Mouse (Mus musculus) hindbrain, postnatal 0 days (tissue): Measurements from ENCODE around the gene Wbp4. TPM values are rescaled to one million over a fixed set of nuclear protein-coding genes. Genes with fewer than 3 reads are reported as not detected.
"Not testable (repeated sequence)": the region's sequence is repeated elsewhere in the genome, so short reads cannot be mapped to it uniquely, and the experiment has no call there.

Experiments
- ATAC-seq: fragments of 200-750 bp; cut with Nextera tagmentation; 2 replicates; pipeline ENCODE4 v1.8.0; 2017; ENCODE audit warnings: mild to moderate bottlenecking, moderate TSS enrichment, moderate library complexity
- DNase-seq: peaks from one replicate; pipeline ENCODE4 v3.0.0-alpha.2; 2015; ENCODE audit warnings: low spot score
- H3K27ac ChIP-seq: fragments of 300-500 bp; sonication (generic); 2 replicates; pipeline ENCODE4 v1.5.1; 2014; ENCODE audit warnings: mild to moderate bottlenecking
- H3K27me3 ChIP-seq: fragments of 300-500 bp; sonication (generic); 2 replicates; pipeline ENCODE4 v1.6.1; 2014; ENCODE audit warnings: low read length, mixed read lengths; ENCODE audit not compliant: insufficient read depth
- H3K36me3 ChIP-seq: fragments of 300-500 bp; sonication (generic); 2 replicates; pipeline ENCODE4 v1.6.1; 2014; ENCODE audit warnings: low read length, mixed read lengths; ENCODE audit not compliant: insufficient read depth
- H3K4me1 ChIP-seq: fragments of 300-500 bp; sonication (generic); 2 replicates; pipeline ENCODE4 v1.6.1; 2014; ENCODE audit warnings: antibody characterized with exemption, low read length, mixed read lengths; ENCODE audit not compliant: insufficient read depth
- H3K4me2 ChIP-seq: fragments of 300-500 bp; sonication (generic); 2 replicates; pipeline ENCODE4 v1.6.1; 2014; ENCODE audit warnings: low read depth, mild to moderate bottlenecking, low read length, moderate library complexity, mixed read lengths
- H3K4me3 ChIP-seq: fragments of 300-500 bp; sonication (generic); 2 replicates; pipeline ENCODE4 v1.5.1; 2014; ENCODE audit warnings: low read length
- H3K9ac ChIP-seq: fragments of 300-500 bp; sonication (generic); replicated peaks from 2 replicates; pipeline ENCODE4 v1.6.1; 2014; ENCODE audit warnings: mild to moderate bottlenecking, low read length, moderate library complexity, mixed read lengths
- H3K9me3 ChIP-seq: fragments of 300-500 bp; sonication (generic); 2 replicates; pipeline ENCODE4 v1.6.1; 2016; ENCODE audit warnings: low read length, mixed read lengths
- CTCF ChIP-seq: IDR thresholded peaks from 2 replicates; pipeline ENCODE4 v1.5.1; 2016; ENCODE audit warnings: antibody characterized with exemption, control low read depth, low read depth
- WGBS: fragments of 180-500 bp; shearing (Covaris S2); extraction: QIAGEN DNeasy Blood & Tissue Kit; methylation state at CpG from one replicate; pipeline ENCODE4 v1.1.7; 2014; 5-methylcytosine and 5-hydroxymethylcytosine counted together
- polyA plus RNA-seq: library from polyadenylated mRNA; unstranded; fragments of >200 nt; fragmentation: Nextera tagmentation; extraction: Ambion mirVana; gene quantifications from 2 replicates; pipeline ENCODE4 v1.2.1, GENCODE M21; 2015
- total RNA-seq: library from RNA; depleted of rRNA; stranded (reverse); fragments of >200 nt; gene quantifications from 2 replicates; pipeline ENCODE4 v1.2.3, GENCODE M21; 2014

Gene Wbp4
- total and polyA plus RNA-seq, 2 experiments from 2014 or later: 20.6 to 49.9 TPM

GRCm38 (mm10) chr14:79460401-79460800 is 20.9 kb downstream of the Wbp4 start:
- Histone ChIP-seq H3K36me3 (peaks cover 26% of the 10 kb centered on the region), H3K4me3 (no peak overlapping the region), H3K4me2 (no peak overlapping the region), H3K27ac (no peak overlapping the region), H3K9ac (no peak overlapping the region), H3K9me3 (no peaks in the 10 kb centered on the region), H3K4me1 (no peaks in the 10 kb centered on the region), H3K27me3 (no peaks in the 10 kb centered on the region)
- no peak for TF ChIP-seq CTCF
- no peak for ATAC-seq
- WGBS: 93% methylated on average over 1 of the region's 1 CpGs
- DNase-seq: no peak

GRCm38 (mm10) chr14:79452591-79452934 is 28.8 kb downstream of the Wbp4 start:
- H3K27ac ChIP-seq, H3K9ac ChIP-seq, H3K4me3 ChIP-seq, H3K4me1 ChIP-seq, DNase-seq, H3K27me3 ChIP-seq, H3K4me2 ChIP-seq, ATAC-seq, H3K9me3 ChIP-seq, H3K36me3 ChIP-seq: not testable (repeated sequence)
- 95% methylated on average over 4 of the region's 10 CpGs for WGBS

GRCm38 (mm10) chr14:79451681-79452590 is 29.4 kb downstream of the Wbp4 start, which contains the start of gene Kbtbd6:
TSS of gene Kbtbd6 (plus strand) at chr14:79451835.
- H3K4me1 ChIP-seq, H3K27me3 ChIP-seq, H3K36me3 ChIP-seq, H3K27ac ChIP-seq, H3K9me3 ChIP-seq: not testable (repeated sequence)
- peak within 1 kb of the TSS; percentile 65 for H3K4me2 ChIP-seq
- DNase-seq (peak; percentile 96), ATAC-seq (peak; percentile 93)
- H3K4me3 ChIP-seq: peak within 1 kb of the TSS; percentile 53
- 0 out of 2 replicates have a peak within 1 kb of the TSS, but pooled peaks have one; percentile 21 for H3K9ac ChIP-seq
- WGBS: 19% methylated on average over 41 of the region's 89 CpGs

- ATAC-seq (peak; percentile 84), DNase-seq (peak; percentile 79)
- Histone ChIP-seq H3K4me1 (peaks cover 8% of the 10 kb centered on the region), H3K27ac (peak overlapping the region; percentile 84), H3K9me3 (no peaks in the 10 kb centered on the region), H3K36me3 (no peaks in the 10 kb centered on the region), H3K27me3 (no peaks in the 10 kb centered on the region), H3K4me2 (peak overlapping the region; percentile 59), H3K9ac (no peak overlapping the region; the same call in 1 of the 2 replicates), H3K4me3 (peak overlapping the region; percentile 21)
- TF ChIP-seq CTCF: no peak
- 12% methylated on average over 16 of the region's 16 CpGs for WGBS
Measured at GRCm38 (mm10) chr14:79445055-79445620, 36.2 kb downstream of the Wbp4 start.

- H3K4me3 ChIP-seq: peak overlapping the region; percentile 21; the same call in 1 of the 2 replicates
- ATAC-seq: peak; percentile 24; the same call in 1 of the 2 replicates
Measured at GRCm38 (mm10) chr14:79444601-79445000, 36.7 kb downstream of the Wbp4 start.

GRCm38 (mm10) chr14:79441441-79441840 is 39.9 kb downstream of the Wbp4 start:
- DNase-seq (no peak), ATAC-seq (no peak)
- no peak overlapping the region for H3K4me3 ChIP-seq
- no peaks in the 10 kb centered on the region for H3K9me3 ChIP-seq
- no peak overlapping the region for H3K27ac ChIP-seq
- no peak overlapping the region for H3K9ac ChIP-seq
- H3K36me3 ChIP-seq: no peaks in the 10 kb centered on the region
- H3K4me1 ChIP-seq: peaks cover 8% of the 10 kb centered on the region
- no peak overlapping the region for H3K4me2 ChIP-seq
- WGBS: 92% methylated on average over 5 of the region's 5 CpGs
- no peaks in the 10 kb centered on the region for H3K27me3 ChIP-seq
- no peak for TF ChIP-seq CTCF

More at GRCm38 (mm10) chr14:79444601-79445000, 36.7 kb downstream of the Wbp4 start:
- no peaks in the 10 kb centered on the region for H3K9me3 ChIP-seq
- peak overlapping the region; percentile 84; the same call in 1 of the 2 replicates for H3K27ac ChIP-seq
- no peak for DNase-seq
- no peak for TF ChIP-seq CTCF
- 58% methylated on average over 9 of the region's 9 CpGs for WGBS
- no peaks in the 10 kb centered on the region for H3K27me3 ChIP-seq
- no peaks in the 10 kb centered on the region for H3K36me3 ChIP-seq
- peaks cover 8% of the 10 kb centered on the region for H3K4me1 ChIP-seq
- peak overlapping the region; percentile 59 for H3K4me2 ChIP-seq
- H3K9ac ChIP-seq: no peak overlapping the region; the same call in 1 of the 2 replicates

- no peaks in the 10 kb centered on the region for H3K36me3 ChIP-seq
- H3K27me3 ChIP-seq: no peaks in the 10 kb centered on the region
- H3K4me3 ChIP-seq: no peak overlapping the region
- no peak overlapping the region for H3K27ac ChIP-seq
- TF ChIP-seq CTCF: no peak
- no peaks in the 10 kb centered on the region for H3K9me3 ChIP-seq
- WGBS: 92% methylated on average over 2 of the region's 2 CpGs
- ATAC-seq: no peak
- peaks cover 8% of the 10 kb centered on the region for H3K4me1 ChIP-seq
- no peak overlapping the region for H3K9ac ChIP-seq
- no peak overlapping the region for H3K4me2 ChIP-seq
- DNase-seq: no peak
Measured at GRCm38 (mm10) chr14:79440655-79441054, 40.7 kb downstream of the Wbp4 start.
